14 mouse cellular contexts compared by ENCODE assay signal in the genomic region with DNA sequence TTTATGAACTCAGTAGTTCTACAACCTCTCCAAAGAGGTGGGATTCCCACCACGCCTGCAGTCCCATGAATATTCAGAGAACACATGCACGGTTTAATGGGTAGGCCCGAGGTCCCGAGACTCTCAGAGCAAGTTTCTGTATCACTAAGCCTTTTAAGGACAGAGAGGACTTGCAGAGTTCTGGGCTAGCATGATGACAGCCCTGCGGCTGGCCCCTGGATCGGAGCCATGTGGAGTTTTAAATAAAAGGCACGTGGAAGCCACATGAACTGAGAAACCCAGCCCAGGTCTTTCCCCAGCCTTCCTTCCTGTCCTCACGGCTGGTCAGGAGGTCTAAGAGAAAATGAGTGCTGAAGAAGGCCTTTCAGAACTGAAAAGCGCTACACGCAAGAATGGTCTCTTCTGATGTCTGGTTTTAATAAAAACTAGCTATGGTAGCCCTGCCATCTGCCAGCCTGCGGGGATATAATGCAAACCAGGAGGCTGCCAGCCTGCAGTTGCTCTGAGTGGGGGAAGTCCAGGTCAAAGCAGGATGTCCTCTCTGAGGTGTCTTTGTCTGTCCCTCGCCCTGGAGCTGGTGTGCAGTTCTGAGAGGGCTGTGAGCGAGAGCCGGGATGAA.
DNase-seq lines count a peak whose midpoint lies in the region; ATAC-seq and TF ChIP-seq lines count a peak whose summit lies in the region.
"Had no signal": no experiment of that assay in that cellular context is flagged by ENCODE, and none has a peak within 500 bp of the region (broad histone marks: within the 10 kb centered on the region; RNA-seq: fewer than 3 reads in every experiment).

No protein-coding gene starts in this region.

- peaks cover 6% of the 10 kb centered on the region; the same call in 1 of the 2 replicates for H3K4me1 ChIP-seq in heart, embryonic 11.5 days (ENCODE audit: control insufficient read depth, insufficient read depth, low read length)
- H3K4me1 ChIP-seq in embryonic facial prominence, embryonic 12.5 days, result 0 out of 2 replicates have a peak, but pooled peaks cover 10% of the 10 kb centered on the region
- peaks cover 7% of the 10 kb centered on the region; the same call in 1 of the 2 replicates for H3K4me1 ChIP-seq in limb, embryonic 13.5 days
- no peaks in the 10 kb centered on the region; the same call in 1 of the 2 replicates for H3K4me1 ChIP-seq in thymus, adult 2 months (replicated peaks; ENCODE audit: control insufficient read depth, insufficient read depth, low read length)
- H3K4me1 ChIP-seq: hindbrain, embryonic 13.5 days; liver, embryonic 15.5 days; midbrain, embryonic 10.5 days had no signal

- no peak overlapping the region for H3K9ac ChIP-seq in heart, embryonic 11.5 days (ENCODE audit: low read depth, low read length)
- no peak overlapping the region for H3K9ac ChIP-seq in embryonic facial prominence, embryonic 12.5 days
- no peak overlapping the region for H3K9ac ChIP-seq in limb, embryonic 13.5 days
- H3K9ac ChIP-seq: hindbrain, embryonic 13.5 days; liver, embryonic 15.5 days had no signal

- no peak for TF ChIP-seq CTCF in thymus, adult 2 months (IDR thresholded peaks at IDR 0.05; ENCODE audit: borderline replicate concordance, control insufficient read depth, extremely low read depth, insufficient read depth, low read length, poor library complexity)

- intact Hi-C loops in heart, postnatal 10 days (cut with DNase I), result no loop called here

- H3K9me3 ChIP-seq in heart, embryonic 11.5 days (replicated peaks; ENCODE audit: control insufficient read depth, low read length), result no peaks in the 10 kb centered on the region
- no peaks in the 10 kb centered on the region for H3K9me3 ChIP-seq in embryonic facial prominence, embryonic 12.5 days
- H3K9me3 ChIP-seq in limb, embryonic 13.5 days, result no peaks in the 10 kb centered on the region
- H3K9me3 ChIP-seq: hindbrain, embryonic 13.5 days; liver, embryonic 15.5 days; midbrain, embryonic 10.5 days had no signal

- TF ChIP-seq POLR2A in thymus, adult 2 months (IDR thresholded peaks at IDR 0.05; ENCODE audit: control insufficient read depth, extremely low read depth, insufficient read depth, low read length, poor library complexity), result no peak

- H3K27ac ChIP-seq in heart, embryonic 11.5 days (ENCODE audit: low read depth, low read length), result no peak overlapping the region
- peak overlapping the region; percentile 63 for H3K27ac ChIP-seq in embryonic facial prominence, embryonic 12.5 days
- H3K27ac ChIP-seq in limb, embryonic 13.5 days, result peak overlapping the region; percentile 48; the same call in 1 of the 2 replicates
- no peak overlapping the region for H3K27ac ChIP-seq in thymus, adult 2 months (ENCODE audit: control insufficient read depth, insufficient read depth, low read length)
- H3K27ac ChIP-seq: hindbrain, embryonic 13.5 days; liver, embryonic 15.5 days; midbrain, embryonic 10.5 days had no signal

- H3K4me2 ChIP-seq in heart, embryonic 11.5 days, result no peak overlapping the region
- H3K4me2 ChIP-seq in embryonic facial prominence, embryonic 12.5 days (replicated peaks), result no peak overlapping the region
- no peak overlapping the region for H3K4me2 ChIP-seq in limb, embryonic 13.5 days (replicated peaks)
- H3K4me2 ChIP-seq: hindbrain, embryonic 13.5 days; liver, embryonic 15.5 days had no signal

- H3K27me3 ChIP-seq in heart, embryonic 11.5 days (ENCODE audit: control insufficient read depth, insufficient read depth, low read length), result no peaks in the 10 kb centered on the region
- H3K27me3 ChIP-seq in embryonic facial prominence, embryonic 12.5 days, result no peaks in the 10 kb centered on the region
- H3K27me3 ChIP-seq in limb, embryonic 13.5 days, result no peaks in the 10 kb centered on the region
- no peaks in the 10 kb centered on the region for H3K27me3 ChIP-seq in thymus, adult 2 months (ENCODE audit: control insufficient read depth, insufficient read depth, low read length)
- H3K27me3 ChIP-seq: liver, embryonic 15.5 days had no signal

- WGBS in heart, embryonic 11.5 days (ENCODE audit: insufficient replicate concordance), result 60% methylated on average over 14 of the region's 14 CpGs
- WGBS in embryonic facial prominence, embryonic 12.5 days, result 21% methylated on average over 14 of the region's 14 CpGs
- WGBS in limb, embryonic 13.5 days, result 28% methylated on average over 14 of the region's 14 CpGs
- WGBS in thymus, adult 2 months, result 80% methylated on average over 14 of the region's 14 CpGs

- DNase-seq in heart, postnatal 10 days, result peak; percentile 44 to 53
- DNase-seq in adipocyte (ENCODE audit: low spot score), result peak; percentile 9
- no peak for DNase-seq in thymus, adult 2 months
- DNase-seq in left cerebral cortex, adult 8-10 months (ENCODE audit: low spot score in 2 of 2), result no peak
- DNase-seq: cerebellum, adult 18-20 months; kidney, adult 11 months; lung, postnatal 14 days had no signal

- no peak for ATAC-seq in heart, embryonic 11.5 days (replicated peaks; ENCODE audit: insufficient number of reproducible peaks, low FRiP score, low TSS enrichment)
- no peak for ATAC-seq in embryonic facial prominence, embryonic 12.5 days (ENCODE audit: insufficient number of reproducible peaks, insufficient read depth, low FRiP score, low TSS enrichment)
- ATAC-seq in limb, embryonic 13.5 days (ENCODE audit: low FRiP score, low read depth), result no peak

- H3K4me3 ChIP-seq in heart, embryonic 11.5 days (ENCODE audit: low read depth, low read length), result no peak overlapping the region
- H3K4me3 ChIP-seq in embryonic facial prominence, embryonic 12.5 days, result no peak overlapping the region
- H3K4me3 ChIP-seq in limb, embryonic 13.5 days, result no peak overlapping the region
- H3K4me3 ChIP-seq in thymus, adult 2 months (ENCODE audit: control insufficient read depth, insufficient read depth, low read length), result no peak overlapping the region
- H3K4me3 ChIP-seq: hindbrain, embryonic 13.5 days; liver, embryonic 15.5 days; midbrain, embryonic 10.5 days; myocyte had no signal

- H3K36me3 ChIP-seq in heart, embryonic 11.5 days (ENCODE audit: control insufficient read depth, insufficient read depth, low read length), result no peaks in the 10 kb centered on the region
- no peaks in the 10 kb centered on the region for H3K36me3 ChIP-seq in embryonic facial prominence, embryonic 12.5 days
- H3K36me3 ChIP-seq in limb, embryonic 13.5 days, result no peaks in the 10 kb centered on the region
- peaks cover 4% of the 10 kb centered on the region; the same call in 1 of the 2 replicates for H3K36me3 ChIP-seq in thymus, adult 2 months (ENCODE audit: control insufficient read depth, insufficient read depth, low read length)
- H3K36me3 ChIP-seq: hindbrain, embryonic 13.5 days; liver, embryonic 15.5 days; midbrain, embryonic 10.5 days had no signal

Comparison
In these comparisons a context has a peak if more than half of its experiments do, and no peak if none do; other contexts are left out.
1. DNase-seq: peak in heart, postnatal 10 days (2 of 2) and adipocyte (single experiment); none in thymus, adult 2 months (single experiment) and left cerebral cortex, adult 8-10 months (0 of 2).
2. H3K27ac ChIP-seq: peak in embryonic facial prominence, embryonic 12.5 days (single experiment) and limb, embryonic 13.5 days (single experiment); none in heart, embryonic 11.5 days (single experiment) and thymus, adult 2 months (single experiment).